10 mouse cellular contexts compared by ENCODE assay signal in genomic region chr10:37260791-37261488, GRCm38 (mm10).
DNase-seq lines count a peak whose midpoint lies in the region; ATAC-seq and TF ChIP-seq lines count a peak whose summit lies in the region.
"Had no signal": no experiment of that assay in that cellular context is flagged by ENCODE, and none has a peak within 500 bp of the region (broad histone marks: within the 10 kb centered on the region; RNA-seq: fewer than 3 reads in every experiment).

No protein-coding gene starts in this region.

- CTCF ChIA-PET in Patski (lab: Charles Lee): interaction anchor here (2.6 kb wide), 1 partner anchor 12 kb away, joined by 10 read pairs; no protein-coding TSS in a partner anchor

- H3K36me3 ChIP-seq in macrophage (ENCODE audit: inconsistent target): no peaks in the 10 kb centered on the region
- no peaks in the 10 kb centered on the region for H3K36me3 ChIP-seq in forebrain, embryonic 13.5 days (ENCODE audit: poor library complexity, severe bottlenecking)
- H3K36me3 ChIP-seq: heart, embryonic 13.5 days; midbrain, embryonic 12.5 days had no signal

- no peaks in the 10 kb centered on the region for H3K4me1 ChIP-seq in forebrain, embryonic 13.5 days
- H3K4me1 ChIP-seq: heart, embryonic 13.5 days; midbrain, embryonic 12.5 days had no signal

- intact Hi-C loops in heart, postnatal 10 days (cut with DNase I): no loop called here

- in situ Hi-C loops in Patski (cut with MboI; ENCODE audit: low pct_unique_long_range_greater_than_20kb): no loop called here

- no peaks in the 10 kb centered on the region for H3K9me3 ChIP-seq in forebrain, embryonic 13.5 days (replicated peaks)
- H3K9me3 ChIP-seq: heart, embryonic 13.5 days; midbrain, embryonic 12.5 days had no signal

- no peak overlapping the region for H3K9ac ChIP-seq in forebrain, embryonic 13.5 days
- H3K9ac ChIP-seq: heart, embryonic 13.5 days; midbrain, embryonic 12.5 days had no signal

- TF ChIP-seq CTCF in Patski (IDR thresholded peaks at IDR 0.05): peak; percentile 15

- no peak for ATAC-seq in Patski
- ATAC-seq in activated CD4-positive, CD25-positive, alpha-beta regulatory T cell, adult 4 months: no peak
- no peak for ATAC-seq in forebrain, embryonic 13.5 days

- H3K4me2 ChIP-seq in forebrain, embryonic 13.5 days: no peak overlapping the region
- H3K4me2 ChIP-seq: heart, embryonic 13.5 days; midbrain, embryonic 12.5 days had no signal

- H3K4me3 ChIP-seq in macrophage (ENCODE audit: inconsistent target): no peak overlapping the region
- no peak overlapping the region for H3K4me3 ChIP-seq in forebrain, embryonic 13.5 days
- H3K4me3 ChIP-seq: heart, embryonic 13.5 days; midbrain, embryonic 12.5 days had no signal

- peak; percentile 26 for DNase-seq in kidney, adult 9 months
- DNase-seq in kidney, adult 11 months: no peak
- no peak for DNase-seq in Patski (ENCODE audit: low read depth, low spot score)
- DNase-seq in heart, postnatal 10 days: peak; percentile 49 to 54
- no peak for DNase-seq in cerebellum, postnatal 4 days (ENCODE audit: low spot score in 2 of 2)

- no peaks in the 10 kb centered on the region for H3K27me3 ChIP-seq in Patski
- H3K27me3 ChIP-seq in forebrain, embryonic 13.5 days: no peaks in the 10 kb centered on the region
- H3K27me3 ChIP-seq: heart, embryonic 13.5 days; midbrain, embryonic 12.5 days had no signal

- 52% methylated on average over 8 of the region's 8 CpGs for WGBS in macrophage (ENCODE audit: missing documents)
- 86% methylated on average over 8 of the region's 8 CpGs for WGBS in forebrain, embryonic 13.5 days

- no peaks in the 10 kb centered on the region for H3K79me2 ChIP-seq in macrophage (ENCODE audit: inconsistent target)

- POLR2A ChIA-PET in Patski (lab: Charles Lee): no interaction called here

- peak overlapping the region; percentile 40 for H3K27ac ChIP-seq in macrophage
- H3K27ac ChIP-seq in forebrain, embryonic 13.5 days: no peak overlapping the region
- H3K27ac ChIP-seq: heart, embryonic 13.5 days; midbrain, embryonic 12.5 days had no signal

Comparison
In these comparisons a context has a peak if more than half of its experiments do, and no peak if none do; other contexts are left out.
1. DNase-seq: peak in kidney, adult 9 months (single experiment) and heart, postnatal 10 days (2 of 2); none in kidney, adult 11 months (single experiment), Patski (single experiment) and cerebellum, postnatal 4 days (0 of 2).